Comparison of ENCODE assay signal across 26 mouse cellular contexts in genomic region chr4:129797985-129798384, GRCm38 (mm10). TPM values are rescaled to one million over a fixed set of nuclear protein-coding genes. Genes with fewer than 3 reads are reported as not detected.
DNase-seq lines count a peak whose midpoint lies in the region; ATAC-seq lines count a peak whose summit lies in the region.
"Had no signal": no experiment of that assay in that cellular context is flagged by ENCODE, and none has a peak within 500 bp of the region (broad histone marks: within the 10 kb centered on the region; RNA-seq: fewer than 3 reads in every experiment).

No protein-coding gene starts in this region.

- H3K36me3 ChIP-seq in kidney, embryonic 15.5 days, result no peaks in the 10 kb centered on the region
- H3K36me3 ChIP-seq in kidney, embryonic 14.5 days (ENCODE audit: control insufficient read depth, insufficient read depth, low read length), result no peaks in the 10 kb centered on the region
- H3K36me3 ChIP-seq in hindbrain, embryonic 11.5 days (ENCODE audit: control insufficient read depth, insufficient read depth, low read length), result no peaks in the 10 kb centered on the region
- H3K36me3 ChIP-seq: forebrain, embryonic 10.5 days; G1E; heart, embryonic 13.5 days; hindbrain, embryonic 12.5 days; limb, embryonic 15.5 days; liver, embryonic 15.5 days had no signal

- H3K4me1 ChIP-seq in kidney, embryonic 15.5 days, result peaks cover 42% of the 10 kb centered on the region
- peaks cover 26% of the 10 kb centered on the region for H3K4me1 ChIP-seq in kidney, embryonic 14.5 days (ENCODE audit: control insufficient read depth, insufficient read depth, low read length)
- no peaks in the 10 kb centered on the region; the same call in 1 of the 2 replicates for H3K4me1 ChIP-seq in hindbrain, embryonic 11.5 days (replicated peaks; ENCODE audit: control insufficient read depth, insufficient read depth, low read length)

- 0 out of 2 replicates have a peak overlapping the region, but pooled peaks have one; percentile 7 for H3K27ac ChIP-seq in kidney, embryonic 15.5 days
- no peak overlapping the region for H3K27ac ChIP-seq in kidney, embryonic 14.5 days (ENCODE audit: low read depth, low read length)
- no peak overlapping the region for H3K27ac ChIP-seq in hindbrain, embryonic 11.5 days (ENCODE audit: low read depth, low read length)
- H3K27ac ChIP-seq: forebrain, embryonic 10.5 days; heart, adult 2 months; heart, embryonic 13.5 days; hindbrain, embryonic 12.5 days; layer of hippocampus, adult 2 months; limb, embryonic 15.5 days; liver, embryonic 15.5 days; macrophage had no signal

- no peak overlapping the region for H3K9ac ChIP-seq in kidney, embryonic 15.5 days
- H3K9ac ChIP-seq in kidney, embryonic 14.5 days (ENCODE audit: low read depth, low read length), result no peak overlapping the region
- H3K9ac ChIP-seq in hindbrain, embryonic 11.5 days (ENCODE audit: low read depth, low read length), result no peak overlapping the region
- H3K9ac ChIP-seq: heart, embryonic 13.5 days; hindbrain, embryonic 12.5 days; limb, embryonic 15.5 days; liver, embryonic 15.5 days had no signal

- no peak overlapping the region for H3K4me2 ChIP-seq in kidney, embryonic 15.5 days
- no peak overlapping the region for H3K4me2 ChIP-seq in kidney, embryonic 14.5 days (replicated peaks; ENCODE audit: low read depth, low read length)
- no peak overlapping the region for H3K4me2 ChIP-seq in hindbrain, embryonic 11.5 days (replicated peaks; ENCODE audit: low read depth, low read length)
- H3K4me2 ChIP-seq: heart, embryonic 13.5 days; hindbrain, embryonic 12.5 days; limb, embryonic 15.5 days; liver, embryonic 15.5 days had no signal

- no peak for ATAC-seq in kidney, embryonic 15.5 days (replicated peaks; ENCODE audit: low FRiP score)
- ATAC-seq in kidney, embryonic 14.5 days (ENCODE audit: low FRiP score, low TSS enrichment), result no peak
- ATAC-seq in hindbrain, embryonic 11.5 days (ENCODE audit: low FRiP score), result no peak
- ATAC-seq: forebrain, embryonic 16.5 days; intestine, postnatal 0 days had no signal

- WGBS in kidney, embryonic 15.5 days, result 45% methylated on average over 5 of the region's 5 CpGs
- 32% methylated on average over 5 of the region's 5 CpGs for WGBS in kidney, embryonic 14.5 days
- WGBS in hindbrain, embryonic 11.5 days, result 31% methylated on average over 5 of the region's 5 CpGs

- H3K9me3 ChIP-seq in kidney, embryonic 15.5 days (replicated peaks), result no peaks in the 10 kb centered on the region
- H3K9me3 ChIP-seq in kidney, embryonic 14.5 days (ENCODE audit: control insufficient read depth, low read length), result no peaks in the 10 kb centered on the region
- H3K9me3 ChIP-seq in hindbrain, embryonic 11.5 days (ENCODE audit: control insufficient read depth, low read length), result no peaks in the 10 kb centered on the region
- H3K9me3 ChIP-seq: forebrain, embryonic 10.5 days; G1E; heart, embryonic 13.5 days; hindbrain, embryonic 12.5 days; limb, embryonic 15.5 days; liver, embryonic 15.5 days had no signal

- no peaks in the 10 kb centered on the region for H3K27me3 ChIP-seq in kidney, embryonic 15.5 days
- no peaks in the 10 kb centered on the region for H3K27me3 ChIP-seq in kidney, embryonic 14.5 days (ENCODE audit: control insufficient read depth, insufficient read depth, low read length)
- H3K27me3 ChIP-seq in hindbrain, embryonic 11.5 days (ENCODE audit: control insufficient read depth, insufficient read depth, low read length), result no peaks in the 10 kb centered on the region
- H3K27me3 ChIP-seq: limb, embryonic 15.5 days; liver, embryonic 15.5 days had no signal

- intact Hi-C loops in left cerebral cortex, postnatal 36 days (cut with DNase I), result no loop called here

- H3K4me3 ChIP-seq in kidney, embryonic 15.5 days (replicated peaks), result no peak overlapping the region
- H3K4me3 ChIP-seq in kidney, embryonic 14.5 days (ENCODE audit: low read length), result no peak overlapping the region
- H3K4me3 ChIP-seq in hindbrain, embryonic 11.5 days (ENCODE audit: low read depth, low read length), result no peak overlapping the region
- H3K4me3 ChIP-seq: forebrain, embryonic 10.5 days; heart, adult 2 months; heart, embryonic 13.5 days; hindbrain, embryonic 12.5 days; layer of hippocampus, adult 2 months; limb, embryonic 15.5 days; liver, embryonic 15.5 days had no signal

- peak; percentile 74 for DNase-seq in R1 (ENCODE audit: low read depth, low spot score)
- peak; percentile 56 for DNase-seq in forelimb bud, embryonic 11.5 days (ENCODE audit: low read depth, low spot score)
- peak; percentile 31 to 47 for DNase-seq in kidney, postnatal 4 days
- no peak for DNase-seq in left cerebral cortex, postnatal 36 days (ENCODE audit: low spot score in 2 of 2)
- no peak for DNase-seq in hindbrain, embryonic 11.5 days (ENCODE audit: low spot score)
- no peak for DNase-seq in MN1 (ENCODE audit: low spot score)
- DNase-seq: adrenal gland, postnatal 14 days; cerebellum, adult 8-10 months; cerebellum, postnatal 36 days; gastrocnemius, postnatal 25 days; heart, adult 2 months; heart, postnatal 14 days; layer of hippocampus, postnatal 36 days; thymus, adult 2 months had no signal

RNA-seq across cellular contexts. Expression of gene Ptp4a2, which starts 13.0 kb away (rescaled TPM):
- polyA plus RNA-seq in kidney, embryonic 15.5 days (2015; fragmentation: Nextera tagmentation; extraction: Ambion mirVana), result 311 and 374 TPM in 2 replicates
- 253 and 276 TPM in 2 replicates for polyA plus RNA-seq in kidney, embryonic 14.5 days (2014; fragmentation: Nextera tagmentation; extraction: Ambion mirVana)
- total RNA-seq in left cerebral cortex, postnatal 36 days (2021), result 100 to 1,000 TPM; 119 to 127 TPM
- polyA plus RNA-seq in hindbrain, embryonic 11.5 days (2014; fragmentation: Nextera tagmentation; extraction: Ambion mirVana), result 307 and 318 TPM in 2 replicates

RNA-seq across cellular contexts. Expression of gene Khdrbs1, which starts 55.9 kb away (rescaled TPM):
- polyA plus RNA-seq in kidney, embryonic 15.5 days (2015; fragmentation: Nextera tagmentation; extraction: Ambion mirVana), result 118 and 125 TPM in 2 replicates
- polyA plus RNA-seq in kidney, embryonic 14.5 days (2014; fragmentation: Nextera tagmentation; extraction: Ambion mirVana), result 100 and 131 TPM in 2 replicates
- 10 to 100 TPM; 85.2 to 94.1 TPM for total RNA-seq in left cerebral cortex, postnatal 36 days (2021)
- polyA plus RNA-seq in hindbrain, embryonic 11.5 days (2014; fragmentation: Nextera tagmentation; extraction: Ambion mirVana), result 158 and 183 TPM in 2 replicates

Comparison
In these comparisons a context has a peak if more than half of its experiments do, and no peak if none do; other contexts are left out.
1. DNase-seq: peak in R1 (single experiment), forelimb bud, embryonic 11.5 days (single experiment) and kidney, postnatal 4 days (2 of 2); none in left cerebral cortex, postnatal 36 days (0 of 2), hindbrain, embryonic 11.5 days (single experiment) and MN1 (single experiment).